ENCODE assay signal across 23 mouse cellular contexts in genomic region chr3:30706614-30707276, GRCm38 (mm10). TPM values are rescaled to one million over a fixed set of nuclear protein-coding genes. Genes with fewer than 3 reads are reported as not detected.
A peak's percentile ranks its signal among the peaks of the same experiment; 100 is the strongest.
DNase-seq lines count a peak whose midpoint lies in the region; ATAC-seq lines count a peak whose summit lies in the region.
"Had no signal": no experiment of that assay in that cellular context is flagged by ENCODE, and none has a peak within 500 bp of the region (broad histone marks: within the 10 kb centered on the region; RNA-seq: fewer than 3 reads in every experiment).

No protein-coding gene starts in this region.

- H3K4me1 ChIP-seq in liver, embryonic 13.5 days (replicated peaks) = peaks cover 14% of the 10 kb centered on the region
- no peaks in the 10 kb centered on the region for H3K4me1 ChIP-seq in intestine, embryonic 16.5 days (ENCODE audit: control insufficient read depth, insufficient read depth, low read length)
- H3K4me1 ChIP-seq: embryonic facial prominence, embryonic 12.5 days; forebrain, embryonic 10.5 days; limb, embryonic 13.5 days; neural tube, embryonic 12.5 days had no signal

- WGBS in liver, embryonic 13.5 days (ENCODE audit: insufficient replicate concordance) = 20% methylated on average over 4 of the region's 4 CpGs
- WGBS in intestine, embryonic 16.5 days = 77% methylated on average over 4 of the region's 4 CpGs

- peak; percentile 2 to 24 for DNase-seq in spleen, postnatal 36 days (ENCODE audit: low spot score in 2 of 2)
- no peak for DNase-seq in spleen, postnatal 14 days (ENCODE audit: low spot score in 2 of 2)
- peak; percentile 6 for DNase-seq in c-Kit-negative CD71-positive TER-119-positive erythroid progenitor cells, embryonic 14.5 days (ENCODE audit: low read depth, low spot score)
- no peak for DNase-seq in liver, embryonic 13.5 days
- DNase-seq in cerebellum, postnatal 25 days = no peak
- DNase-seq in layer of hippocampus, adult 18-20 months (ENCODE audit: low spot score in 2 of 2) = no peak
- DNase-seq: cerebellum, adult 11 months; gastrocnemius, postnatal 14 days; heart, postnatal 14 days; kidney, adult 18-20 months; kidney, postnatal 14 days; thymus, postnatal 14 days had no signal

- no peaks in the 10 kb centered on the region for H3K9me3 ChIP-seq in liver, embryonic 13.5 days (replicated peaks)
- H3K9me3 ChIP-seq in intestine, embryonic 16.5 days (ENCODE audit: control insufficient read depth, low read length) = no peaks in the 10 kb centered on the region
- H3K9me3 ChIP-seq: embryonic facial prominence, embryonic 12.5 days; forebrain, embryonic 10.5 days; limb, embryonic 13.5 days; neural tube, embryonic 12.5 days had no signal

- H3K27ac ChIP-seq in liver, embryonic 13.5 days = no peak overlapping the region
- no peak overlapping the region for H3K27ac ChIP-seq in intestine, embryonic 16.5 days (ENCODE audit: low read length)
- H3K27ac ChIP-seq: embryonic facial prominence, embryonic 12.5 days; forebrain, embryonic 10.5 days; hindbrain, postnatal 0 days; limb, embryonic 13.5 days; neural tube, embryonic 12.5 days; stomach, postnatal 0 days had no signal

- ATAC-seq in liver, embryonic 13.5 days (ENCODE audit: low read depth) = peak; percentile 71
- ATAC-seq in intestine, embryonic 16.5 days = no peak
- ATAC-seq: hindbrain, postnatal 0 days; lung, postnatal 0 days had no signal

- no peaks in the 10 kb centered on the region for H3K36me3 ChIP-seq in liver, embryonic 13.5 days
- no peaks in the 10 kb centered on the region for H3K36me3 ChIP-seq in intestine, embryonic 16.5 days (ENCODE audit: control insufficient read depth, insufficient read depth, low read length)
- H3K36me3 ChIP-seq: embryonic facial prominence, embryonic 12.5 days; forebrain, embryonic 10.5 days; limb, embryonic 13.5 days; neural tube, embryonic 12.5 days had no signal

- H3K4me3 ChIP-seq in liver, embryonic 13.5 days (replicated peaks) = no peak overlapping the region
- no peak overlapping the region for H3K4me3 ChIP-seq in intestine, embryonic 16.5 days (ENCODE audit: low read length)
- H3K4me3 ChIP-seq: embryonic facial prominence, embryonic 12.5 days; forebrain, embryonic 10.5 days; limb, embryonic 13.5 days; neural tube, embryonic 12.5 days had no signal

- 0 out of 2 replicates have a peak, but pooled peaks cover 2% of the 10 kb centered on the region for H3K27me3 ChIP-seq in liver, embryonic 13.5 days
- H3K27me3 ChIP-seq in intestine, embryonic 16.5 days (replicated peaks; ENCODE audit: control insufficient read depth, insufficient read depth, low read length) = no peaks in the 10 kb centered on the region
- H3K27me3 ChIP-seq: embryonic facial prominence, embryonic 12.5 days; limb, embryonic 13.5 days; neural tube, embryonic 12.5 days had no signal

- H3K9ac ChIP-seq in liver, embryonic 13.5 days = no peak overlapping the region
- H3K9ac ChIP-seq in intestine, embryonic 16.5 days (ENCODE audit: low read depth, low read length) = no peak overlapping the region
- H3K9ac ChIP-seq: embryonic facial prominence, embryonic 12.5 days; limb, embryonic 13.5 days; neural tube, embryonic 12.5 days had no signal

- H3K4me2 ChIP-seq in liver, embryonic 13.5 days = no peak overlapping the region
- no peak overlapping the region for H3K4me2 ChIP-seq in intestine, embryonic 16.5 days (ENCODE audit: low read depth, low read length)
- H3K4me2 ChIP-seq: embryonic facial prominence, embryonic 12.5 days; limb, embryonic 13.5 days; neural tube, embryonic 12.5 days had no signal

RNA-seq across cellular contexts. Expression of gene Lrrc31, which starts 7.1 kb away (rescaled TPM):
- not detected in 2 replicates for polyA plus RNA-seq in liver, embryonic 13.5 days (2015; fragmentation: Nextera tagmentation; extraction: Ambion mirVana)
- 2.4 and 2.8 TPM in 2 replicates for polyA plus RNA-seq in intestine, embryonic 16.5 days (2015; fragmentation: Nextera tagmentation; extraction: Ambion mirVana)
- total RNA-seq in layer of hippocampus, adult 18-20 months (2021) = not detected
- total RNA-seq: gastrocnemius, postnatal 14 days; hindbrain, postnatal 0 days; layer of hippocampus, postnatal 10 days; left cerebral cortex, postnatal 10 days had no signal
- polyA plus RNA-seq: embryonic facial prominence, embryonic 12.5 days; forebrain, embryonic 10.5 days; hindbrain, postnatal 0 days; limb, embryonic 13.5 days; neural tube, embryonic 12.5 days; spleen, adult 2 months had no signal

RNA-seq across cellular contexts. Expression of gene Samd7, which starts 39.3 kb away (rescaled TPM):
- polyA plus RNA-seq in liver, embryonic 13.5 days (2015; fragmentation: Nextera tagmentation; extraction: Ambion mirVana) = 0.06 and 0.09 TPM in 2 replicates
- polyA plus RNA-seq in intestine, embryonic 16.5 days (2015; fragmentation: Nextera tagmentation; extraction: Ambion mirVana) = not detected in 2 replicates
- total RNA-seq in layer of hippocampus, adult 18-20 months (2021) = not detected
- total RNA-seq: heart, postnatal 14 days; left cerebral cortex, postnatal 10 days had no signal
- polyA plus RNA-seq: embryonic facial prominence, embryonic 12.5 days; forebrain, embryonic 10.5 days; hindbrain, postnatal 0 days; limb, embryonic 13.5 days; lung, postnatal 0 days; neural tube, embryonic 12.5 days; stomach, postnatal 0 days had no signal

RNA-seq across cellular contexts. Expression of gene Lrrc34, which starts 59.1 kb away (rescaled TPM):
- polyA plus RNA-seq in liver, embryonic 13.5 days (2015; fragmentation: Nextera tagmentation; extraction: Ambion mirVana) = 0.13 and 0.16 TPM in 2 replicates
- 0.23 and 0.38 TPM in 2 replicates for polyA plus RNA-seq in intestine, embryonic 16.5 days (2015; fragmentation: Nextera tagmentation; extraction: Ambion mirVana)
- total RNA-seq in layer of hippocampus, adult 18-20 months (2021) = under 1 TPM in 1 of 2 experiments, not detected in 1; 0.37 TPM
- total RNA-seq: gastrocnemius, postnatal 14 days; heart, postnatal 14 days had no signal

Comparison
In these comparisons a context has a peak if more than half of its experiments do, and no peak if none do; other contexts are left out.
1. DNase-seq: peak in spleen, postnatal 36 days (2 of 2) and c-Kit-negative CD71-positive TER-119-positive erythroid progenitor cells, embryonic 14.5 days (single experiment); none in spleen, postnatal 14 days (0 of 2), liver, embryonic 13.5 days (single experiment), cerebellum, postnatal 25 days (0 of 2) and layer of hippocampus, adult 18-20 months (0 of 2).